In genomic region chr17:27721125-27721664, GRCm38 (mm10) we compare ENCODE assay signal across 12 mouse cellular contexts. TPM values are rescaled to one million over a fixed set of nuclear protein-coding genes. Genes with fewer than 3 reads are reported as not detected.
DNase-seq lines count a peak whose midpoint lies in the region; ATAC-seq and TF ChIP-seq lines count a peak whose summit lies in the region.
"Had no signal": no experiment of that assay in that cellular context is flagged by ENCODE, and none has a peak within 500 bp of the region (broad histone marks: within the 10 kb centered on the region; RNA-seq: fewer than 3 reads in every experiment).

No protein-coding gene starts in this region.

- ATAC-seq in hindbrain, postnatal 0 days, result 0 out of 2 replicates have a peak, but pooled peaks have one; percentile 6
- no peak for ATAC-seq in hindbrain, embryonic 12.5 days (ENCODE audit: low FRiP score)

- intact Hi-C loops in gastrocnemius, postnatal 14 days (cut with DNase I; ENCODE audit: low total_unique reads), result no loop called here

- no peaks in the 10 kb centered on the region for H3K27me3 ChIP-seq in hindbrain, postnatal 0 days (ENCODE audit: insufficient read depth, low read length)
- peaks cover 10% of the 10 kb centered on the region for H3K27me3 ChIP-seq in hindbrain, embryonic 12.5 days

- no peaks in the 10 kb centered on the region for H3K9me3 ChIP-seq in hindbrain, postnatal 0 days (ENCODE audit: low read length)
- no peaks in the 10 kb centered on the region for H3K9me3 ChIP-seq in hindbrain, embryonic 12.5 days (replicated peaks)
- H3K9me3 ChIP-seq: liver, embryonic 15.5 days had no signal

- 59% methylated on average over 9 of the region's 9 CpGs for WGBS in hindbrain, postnatal 0 days
- 76% methylated on average over 9 of the region's 9 CpGs for WGBS in hindbrain, embryonic 12.5 days

- H3K4me2 ChIP-seq in hindbrain, postnatal 0 days (ENCODE audit: low read depth, low read length), result no peak overlapping the region
- no peak overlapping the region for H3K4me2 ChIP-seq in hindbrain, embryonic 12.5 days (replicated peaks)
- H3K4me2 ChIP-seq: heart, embryonic 11.5 days; liver, embryonic 15.5 days had no signal

- no peak overlapping the region; the same call in 1 of the 2 replicates for H3K27ac ChIP-seq in hindbrain, postnatal 0 days
- no peak overlapping the region for H3K27ac ChIP-seq in hindbrain, embryonic 12.5 days
- H3K27ac ChIP-seq: liver, embryonic 15.5 days had no signal

- H3K4me1 ChIP-seq in hindbrain, postnatal 0 days (ENCODE audit: insufficient read depth, low read length), result peaks cover 11% of the 10 kb centered on the region
- peaks cover 23% of the 10 kb centered on the region for H3K4me1 ChIP-seq in hindbrain, embryonic 12.5 days

- no peak overlapping the region for H3K4me3 ChIP-seq in hindbrain, postnatal 0 days (ENCODE audit: low read length)
- H3K4me3 ChIP-seq in hindbrain, embryonic 12.5 days, result no peak overlapping the region
- H3K4me3 ChIP-seq: liver, embryonic 15.5 days had no signal

- H3K36me3 ChIP-seq in hindbrain, postnatal 0 days (ENCODE audit: insufficient read depth, low read length), result no peaks in the 10 kb centered on the region
- H3K36me3 ChIP-seq in hindbrain, embryonic 12.5 days, result no peaks in the 10 kb centered on the region
- H3K36me3 ChIP-seq: liver, embryonic 15.5 days had no signal

- peak; percentile 82 for DNase-seq in adrenal gland, postnatal 10 days
- no peak for DNase-seq in adrenal gland, adult 18-20 months (ENCODE audit: low spot score in 2 of 2)
- peak; percentile 74 for DNase-seq in hindbrain, postnatal 0 days (ENCODE audit: low spot score)
- DNase-seq in cerebellum, adult 11 months, result peak; percentile 83
- peak; percentile 66 for DNase-seq in gastrocnemius, postnatal 14 days
- DNase-seq in retina, postnatal 1 day, result no peak
- no peak for DNase-seq in frontal cortex, adult 2 months (ENCODE audit: extremely low spot score in 1 of 2, low spot score in 1 of 2)
- DNase-seq: kidney, postnatal 4 days had no signal

- no peak for TF ChIP-seq CTCF in hindbrain, postnatal 0 days (IDR thresholded peaks at IDR 0.05; ENCODE audit: low read depth)

- H3K9ac ChIP-seq in hindbrain, postnatal 0 days (replicated peaks; ENCODE audit: low read length), result no peak overlapping the region
- no peak overlapping the region for H3K9ac ChIP-seq in hindbrain, embryonic 12.5 days
- H3K9ac ChIP-seq: liver, embryonic 15.5 days had no signal

RNA-seq across cellular contexts. Expression of gene Spdef, which starts 7.6 kb away (rescaled TPM):
- not detected for total RNA-seq in adrenal gland, postnatal 10 days (2021)
- total RNA-seq in adrenal gland, adult 18-20 months (2021), result under 1 TPM in 1 of 2 experiments, not detected in 1; 0.27 TPM
- 2.1 TPM in 2 replicates for total RNA-seq in hindbrain, postnatal 0 days (2014; rRNA removed)
- polyA plus RNA-seq in hindbrain, postnatal 0 days (2015; fragmentation: Nextera tagmentation; extraction: Ambion mirVana), result 1.7 and 1.8 TPM in 2 replicates
- 0.35 and 0.48 TPM in 2 replicates for polyA plus RNA-seq in hindbrain, embryonic 12.5 days (2016; fragmentation: Nextera tagmentation; extraction: Ambion mirVana)
- total RNA-seq in gastrocnemius, postnatal 14 days (2021), result under 1 TPM; 0.33 to 0.47 TPM
- 0.80 and 0.95 TPM in 2 replicates for polyA plus RNA-seq in frontal cortex, adult 2 months (2012; rRNA removed)
- total RNA-seq: ES-E14 had no signal
- polyA plus RNA-seq: liver, embryonic 15.5 days had no signal

Comparison
In these comparisons a context has a peak if more than half of its experiments do, and no peak if none do; other contexts are left out.
1. DNase-seq: peak in adrenal gland, postnatal 10 days (single experiment), hindbrain, postnatal 0 days (single experiment), cerebellum, adult 11 months (single experiment) and gastrocnemius, postnatal 14 days (single experiment); none in adrenal gland, adult 18-20 months (0 of 2), retina, postnatal 1 day (single experiment) and frontal cortex, adult 2 months (0 of 2).